Mouse (Mus musculus) right cerebral cortex, adult 18-20 months (tissue): ENCODE data around the gene Fth1.
"Not testable (repeated sequence)": the region's sequence is repeated elsewhere in the genome, so short reads cannot be mapped to it uniquely, and the experiment has no call there.

ENCODE experiments used
- DNase-seq: peaks from one replicate; pipeline ENCODE4 v3.0.0; 2022; ENCODE audit warnings: mixed read lengths

Gene Fth1

DNA sequence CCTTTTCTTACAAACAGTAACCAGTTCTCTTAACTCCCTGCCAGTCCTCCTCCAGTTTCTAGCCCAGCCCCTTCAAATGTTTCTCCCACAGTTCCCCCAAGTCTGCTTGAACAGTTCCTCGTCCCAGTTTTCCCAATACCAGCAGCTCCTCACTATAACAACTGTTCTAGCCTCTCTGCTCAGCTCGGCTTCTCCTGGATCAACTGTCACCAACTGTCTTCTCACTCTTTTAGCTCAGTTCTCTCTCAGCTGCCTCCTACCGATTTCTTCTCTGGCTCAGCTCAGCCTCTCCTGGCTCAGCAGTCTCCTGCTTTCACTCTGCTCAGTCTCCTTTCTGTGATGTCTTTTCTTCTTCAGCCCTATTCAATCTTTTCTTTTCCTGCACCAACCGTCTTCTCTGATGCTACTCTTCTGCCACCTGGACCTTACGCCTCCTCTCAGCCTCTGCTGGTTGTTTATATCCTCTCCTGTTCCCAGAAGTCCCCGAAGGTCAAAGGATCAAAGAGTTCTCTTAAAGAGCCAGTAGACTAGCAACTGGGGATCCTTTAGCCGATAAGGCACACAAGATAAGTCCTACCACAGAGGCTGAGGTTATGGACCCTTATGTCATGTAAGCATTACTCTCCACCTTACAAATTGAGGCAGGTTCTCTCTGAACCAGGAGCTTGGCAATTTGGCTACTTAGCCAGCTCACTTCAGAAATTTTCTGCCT lies 16.0 kb upstream of the Fth1 start:
- DNase-seq: peak; percentile 57

DNA sequence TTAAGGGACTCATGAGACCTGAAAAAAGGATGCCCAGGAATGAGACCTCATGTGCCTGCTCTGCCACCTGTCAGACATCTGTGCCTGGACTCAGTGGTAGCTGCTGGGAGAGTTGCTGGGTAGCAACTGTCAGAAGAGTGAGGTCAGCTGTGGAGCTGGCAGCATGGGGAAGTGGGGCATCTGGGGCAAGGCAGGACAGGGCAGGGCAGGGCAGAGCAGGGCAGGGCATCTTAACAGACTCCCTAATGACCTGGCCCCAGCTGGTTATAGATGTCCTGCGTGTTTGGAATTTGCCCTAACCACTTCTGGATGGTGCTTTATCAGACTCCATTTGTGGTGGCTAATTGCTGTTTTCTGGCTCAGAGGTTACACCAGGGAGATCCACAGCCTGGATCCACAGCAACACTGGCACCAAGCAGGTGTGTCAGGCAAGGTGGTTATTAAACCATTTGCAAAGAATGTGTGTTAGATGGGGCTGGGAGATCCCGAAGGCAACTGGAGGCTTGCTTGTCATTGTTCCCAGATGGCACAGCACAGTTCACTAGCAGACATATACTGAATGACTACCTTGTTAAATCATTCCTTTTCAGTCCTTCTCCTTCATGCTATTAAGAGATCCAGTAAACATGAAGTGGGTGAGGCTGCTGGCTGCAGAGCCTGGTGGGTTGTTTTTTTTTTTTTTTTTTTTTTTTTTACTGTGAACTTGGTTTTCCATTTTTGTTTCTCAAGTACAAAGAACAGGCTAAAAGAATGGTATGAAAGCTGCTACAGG lies 14.1 kb upstream of the Fth1 start:
- no peak for DNase-seq

DNA sequence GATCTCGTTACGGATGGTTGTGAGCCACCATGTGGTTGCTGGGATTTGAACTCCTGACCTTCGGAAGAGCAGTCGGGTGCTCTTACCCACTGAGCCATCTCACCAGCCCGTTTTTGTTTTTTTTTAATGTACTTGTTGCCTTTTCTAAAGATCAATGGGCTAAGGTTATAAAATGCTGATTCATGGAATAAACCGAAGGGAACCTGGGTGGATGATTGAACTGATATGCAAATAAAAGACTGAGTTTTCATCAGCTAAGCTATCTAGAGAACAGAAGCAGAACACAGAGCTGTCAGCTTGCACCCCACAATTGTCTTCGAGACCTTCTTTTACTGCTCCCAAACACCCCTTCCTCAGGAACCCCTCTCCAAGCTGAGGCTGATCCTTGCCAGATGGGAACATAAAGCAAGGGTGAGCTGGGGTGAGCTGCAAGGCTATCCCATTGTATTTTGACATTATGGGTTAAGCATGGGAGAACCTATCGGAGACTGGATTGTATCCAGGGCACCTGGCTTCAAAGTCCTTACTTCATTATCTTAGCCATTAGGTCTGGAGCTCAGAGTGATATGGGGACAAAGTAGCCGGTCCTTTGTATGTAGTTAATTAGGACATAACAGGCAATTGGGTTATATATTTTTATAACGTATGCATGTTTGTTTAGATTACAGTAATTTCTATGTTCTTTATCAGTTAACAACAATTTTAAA lies 12.2 kb upstream of the Fth1 start:
- no peak for DNase-seq

DNA sequence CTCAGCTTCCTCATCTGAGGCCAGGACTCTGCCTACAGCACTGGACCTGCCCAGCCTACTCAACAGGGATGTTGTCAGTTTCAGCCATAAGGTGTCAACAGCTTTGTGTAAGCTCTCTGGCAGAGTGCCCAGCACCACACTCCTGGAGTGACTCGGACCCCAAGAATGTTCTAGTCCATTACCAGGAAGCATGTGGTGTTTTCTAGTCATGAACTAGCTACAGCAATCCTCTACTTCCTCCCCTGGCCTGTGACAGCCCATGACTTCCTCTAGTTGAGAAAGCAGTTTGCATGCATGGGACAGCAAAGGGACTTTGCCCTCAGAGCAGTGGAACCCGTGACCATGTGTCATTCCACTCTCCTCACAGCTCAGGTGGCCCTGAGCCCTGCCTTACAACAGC lies 5.5 kb upstream of the Fth1 start:
- DNase-seq: not testable (repeated sequence)

DNA sequence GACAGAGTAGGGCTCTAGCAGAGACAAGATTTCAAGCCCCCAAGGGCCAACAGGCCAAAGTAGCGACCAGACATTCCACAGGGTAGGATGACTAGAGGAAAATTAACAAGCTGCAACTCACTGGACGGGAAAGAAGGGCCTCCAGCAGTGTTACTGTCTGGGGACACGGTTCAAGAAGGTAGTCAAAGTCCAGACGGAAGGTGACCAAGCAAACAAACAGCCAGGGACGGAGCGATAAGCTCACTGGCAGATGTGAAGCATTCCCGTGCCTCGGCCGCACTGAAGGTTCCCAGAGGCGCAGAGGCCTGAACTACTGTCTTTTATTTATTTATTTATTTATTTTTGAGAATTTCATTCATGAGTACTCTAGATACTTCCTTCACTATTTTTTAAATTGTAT lies 3.3 kb upstream of the Fth1 start:
- no peak for DNase-seq

DNA sequence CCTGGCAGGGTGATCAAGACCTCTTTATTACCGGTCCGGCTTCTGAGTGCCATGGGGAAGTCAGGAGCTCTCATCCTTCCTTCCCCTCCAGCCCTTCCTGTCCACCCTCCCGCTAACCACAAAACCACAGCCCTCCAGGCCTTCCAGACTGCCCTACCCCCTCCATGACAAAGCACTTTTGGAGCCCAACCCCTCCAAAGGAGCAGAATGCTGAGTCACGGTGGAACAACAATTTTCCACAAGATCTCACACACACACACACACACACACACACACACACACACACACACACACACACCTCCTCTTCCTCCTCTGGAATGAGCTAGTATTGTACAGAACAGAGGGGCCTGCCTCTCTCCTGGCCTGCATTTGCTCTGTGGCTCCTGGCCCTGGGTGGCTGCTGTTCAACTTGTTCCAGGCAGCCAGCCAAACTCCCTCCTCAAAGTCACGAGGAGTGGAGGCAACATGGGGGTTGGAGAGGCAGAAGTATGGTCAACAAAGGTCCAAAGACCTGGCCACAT lies 1.9 kb upstream of the Fth1 start:
- DNase-seq: peak; percentile 79

DNA sequence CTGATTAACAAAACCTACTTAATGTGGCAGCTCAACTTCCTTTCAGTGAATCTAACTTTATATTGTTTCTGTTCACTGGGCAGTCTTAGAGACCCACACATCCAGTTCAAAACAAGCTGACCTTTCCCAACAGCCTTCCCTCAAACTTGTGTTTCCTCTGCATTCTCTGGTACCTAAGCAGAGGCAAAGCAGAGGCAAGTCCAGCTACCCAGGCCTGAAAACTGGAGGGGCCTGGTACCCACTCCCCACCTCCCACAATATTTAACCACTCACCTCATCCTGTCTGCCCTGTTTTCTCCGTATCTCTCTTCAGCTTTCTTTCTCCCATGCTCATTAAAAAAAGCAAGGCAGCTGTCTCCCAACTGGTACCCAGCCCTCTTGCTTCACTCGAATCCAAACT lies 1.2 kb upstream of the Fth1 start:
- DNase-seq: no peak

DNA sequence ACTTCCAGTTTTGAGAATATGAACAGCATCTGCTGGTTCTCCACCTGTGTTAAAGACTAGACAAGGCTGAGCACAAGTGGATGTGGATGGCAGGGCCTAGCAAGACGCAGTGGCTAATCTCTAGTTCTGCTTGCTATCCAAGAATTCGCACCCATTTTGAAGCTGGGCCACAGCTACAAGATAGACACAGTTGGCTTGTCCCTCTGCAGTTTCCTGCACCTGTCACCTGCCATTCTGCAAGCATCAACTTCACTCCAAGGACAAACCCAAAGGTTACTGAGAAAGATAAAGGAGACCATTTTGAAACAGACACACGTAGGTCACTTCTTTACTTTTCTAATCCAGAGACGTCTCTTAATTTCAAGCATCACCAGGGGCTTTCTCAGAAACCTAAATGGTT lies 1.2 kb downstream of the Fth1 start:
- DNase-seq: no peak

DNA sequence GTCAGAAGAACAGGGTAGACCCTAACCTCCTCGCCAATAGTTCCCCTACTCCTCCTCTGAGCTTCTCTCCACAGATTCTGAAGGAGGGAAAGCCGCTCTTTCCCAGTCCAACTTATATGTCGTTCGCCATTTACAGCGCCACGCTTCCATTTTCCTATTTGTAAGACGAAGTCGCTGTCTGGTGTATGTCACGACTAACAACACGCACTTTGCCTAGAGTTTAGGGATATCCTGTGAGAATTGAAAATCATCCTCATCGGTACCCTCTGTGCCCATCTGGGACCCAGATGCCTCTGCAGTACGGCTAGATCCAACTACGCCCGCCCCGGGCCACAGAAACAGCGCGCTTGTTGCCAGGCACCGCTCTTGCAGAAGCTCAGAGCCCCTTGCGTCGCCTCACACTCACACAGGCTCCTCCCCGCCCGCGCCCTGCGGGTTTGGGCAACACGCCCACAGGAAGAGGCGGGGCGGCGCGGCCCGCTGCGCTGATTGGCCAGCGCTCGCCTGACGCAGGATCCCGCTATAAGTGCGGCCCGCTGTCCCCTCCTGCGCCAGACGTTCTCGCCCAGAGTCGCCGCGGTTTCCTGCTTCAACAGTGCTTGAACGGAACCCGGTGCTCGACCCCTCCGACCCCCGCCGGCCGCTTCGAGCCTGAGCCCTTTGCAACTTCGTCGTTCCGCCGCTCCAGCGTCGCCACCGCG lies 1.9 kb downstream of the Fth1 start:
- peak; percentile 97 for DNase-seq

DNA sequence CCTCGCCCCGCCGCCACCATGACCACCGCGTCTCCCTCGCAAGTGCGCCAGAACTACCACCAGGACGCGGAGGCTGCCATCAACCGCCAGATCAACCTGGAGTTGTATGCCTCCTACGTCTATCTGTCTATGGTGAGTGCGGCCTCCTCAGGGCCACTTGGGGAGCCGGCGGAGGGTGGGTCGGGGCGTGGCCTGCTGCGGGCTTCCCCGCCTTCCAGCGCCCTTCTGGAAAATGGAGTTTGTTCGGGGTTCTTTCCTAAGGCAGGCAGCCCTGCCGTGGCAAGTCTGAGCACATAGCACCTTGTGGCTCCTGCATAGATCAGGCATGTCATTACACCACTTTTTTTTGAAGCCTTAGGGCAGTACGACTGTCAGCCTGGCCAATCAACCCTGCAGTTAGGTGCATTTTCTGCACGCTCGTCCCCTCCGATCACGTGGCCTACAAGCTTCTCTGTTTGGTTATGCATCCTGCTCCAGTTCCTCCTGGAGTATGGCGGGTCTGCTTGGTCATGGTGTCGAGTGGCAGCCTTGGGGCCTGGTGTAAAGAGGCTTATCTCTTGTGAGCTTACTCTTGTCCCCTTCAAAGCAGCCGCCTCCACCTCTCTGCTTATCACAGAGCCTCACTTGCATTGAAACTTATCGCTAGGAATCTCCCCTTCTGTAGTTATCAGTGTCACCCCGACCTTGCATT lies 2.6 kb downstream of the Fth1 start:
- DNase-seq: peak; percentile 69

DNA sequence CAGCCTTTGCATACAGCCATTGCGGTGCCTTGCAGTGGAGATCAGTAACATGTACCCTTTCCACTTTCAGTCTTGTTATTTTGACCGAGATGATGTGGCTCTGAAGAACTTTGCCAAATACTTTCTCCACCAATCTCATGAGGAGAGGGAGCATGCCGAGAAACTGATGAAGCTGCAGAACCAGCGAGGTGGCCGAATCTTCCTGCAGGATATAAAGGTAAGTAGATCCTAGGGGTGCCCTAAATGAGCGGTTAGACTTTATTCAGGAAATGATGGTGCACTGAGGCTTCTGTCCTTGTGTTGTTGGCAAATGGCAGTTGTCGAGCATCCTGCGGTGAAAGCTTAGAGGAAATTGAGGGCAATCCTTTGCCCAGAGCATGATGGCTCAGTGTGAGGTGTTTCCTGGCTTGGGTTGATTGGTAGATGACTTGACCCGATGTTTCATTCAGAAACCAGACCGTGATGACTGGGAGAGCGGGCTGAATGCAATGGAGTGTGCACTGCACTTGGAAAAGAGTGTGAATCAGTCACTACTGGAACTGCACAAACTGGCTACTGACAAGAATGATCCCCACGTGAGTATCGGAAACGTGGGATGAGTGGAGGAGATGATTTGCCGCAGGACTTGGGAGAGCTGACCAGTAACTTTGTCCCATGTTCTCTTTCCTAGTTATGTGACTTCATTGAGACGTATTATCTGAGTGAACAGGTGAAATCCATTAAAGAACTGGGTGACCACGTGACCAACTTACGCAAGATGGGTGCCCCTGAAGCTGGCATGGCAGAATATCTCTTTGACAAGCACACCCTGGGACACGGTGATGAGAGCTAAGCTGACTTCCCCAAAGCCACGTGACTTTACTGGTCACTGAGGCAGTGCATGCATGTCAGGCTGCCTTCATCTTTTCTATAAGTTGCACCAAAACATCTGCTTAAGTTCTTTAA lies 4.0 kb downstream of the Fth1 start:
- no peak for DNase-seq

DNA sequence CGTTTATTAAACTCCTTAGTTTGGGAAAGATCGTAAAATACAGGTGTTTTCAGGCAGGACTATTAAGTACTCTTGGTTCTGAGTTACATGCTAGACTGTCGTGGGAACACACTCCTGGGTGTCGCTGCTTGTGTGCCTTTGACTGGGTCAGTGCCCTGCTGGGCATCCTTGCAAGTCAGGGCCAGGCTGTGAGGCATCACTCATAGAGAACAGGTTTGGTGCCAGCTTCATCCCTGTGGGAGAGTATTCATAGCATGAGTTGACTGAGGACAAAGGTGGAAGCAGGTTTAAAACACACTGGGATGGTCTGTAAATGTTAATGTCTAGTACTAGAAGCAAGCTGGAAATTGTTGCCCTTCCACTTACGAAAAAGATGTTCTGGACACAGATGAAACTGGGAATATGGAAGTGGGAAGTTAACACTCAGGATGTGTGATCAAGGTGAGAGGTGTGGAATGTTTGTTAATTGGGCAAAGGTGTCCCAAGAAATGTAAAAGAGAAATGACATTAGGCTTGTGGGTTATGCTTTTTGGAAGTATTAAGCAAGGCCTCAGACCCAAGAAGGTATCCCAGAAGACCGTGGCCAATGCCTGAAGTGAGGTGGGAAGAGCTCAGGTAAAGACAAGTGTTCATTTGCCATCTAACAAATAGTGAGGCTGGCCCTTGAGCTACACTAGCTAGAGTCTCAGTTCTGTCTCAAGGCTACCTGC lies 4.9 kb downstream of the Fth1 start:
- no peak for DNase-seq

DNA sequence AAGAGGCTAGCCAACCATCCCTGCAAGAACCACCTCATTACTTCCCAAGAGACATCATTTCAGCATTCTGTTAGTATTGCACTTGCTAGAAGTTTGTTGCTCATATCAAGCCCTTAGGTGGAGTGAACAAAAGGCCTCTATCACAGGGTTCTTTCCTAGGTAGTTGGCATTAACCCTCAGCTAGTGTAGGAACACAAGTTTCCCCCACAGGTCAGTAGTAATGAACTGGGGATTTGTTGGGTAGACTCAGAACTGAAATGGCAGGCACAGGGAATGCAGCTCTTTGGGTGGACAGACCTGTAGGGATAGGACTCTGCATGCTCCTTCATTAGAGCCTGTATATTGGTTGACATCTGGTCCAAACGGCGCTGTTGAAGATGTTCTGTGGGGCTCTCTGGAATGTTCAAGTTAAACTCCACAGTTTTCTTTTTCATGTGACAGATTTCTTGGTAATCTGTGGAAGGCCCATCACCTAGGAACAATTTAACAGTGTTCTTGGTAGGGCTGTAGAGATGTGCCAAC lies 5.6 kb downstream of the Fth1 start:
- DNase-seq: no peak

DNA sequence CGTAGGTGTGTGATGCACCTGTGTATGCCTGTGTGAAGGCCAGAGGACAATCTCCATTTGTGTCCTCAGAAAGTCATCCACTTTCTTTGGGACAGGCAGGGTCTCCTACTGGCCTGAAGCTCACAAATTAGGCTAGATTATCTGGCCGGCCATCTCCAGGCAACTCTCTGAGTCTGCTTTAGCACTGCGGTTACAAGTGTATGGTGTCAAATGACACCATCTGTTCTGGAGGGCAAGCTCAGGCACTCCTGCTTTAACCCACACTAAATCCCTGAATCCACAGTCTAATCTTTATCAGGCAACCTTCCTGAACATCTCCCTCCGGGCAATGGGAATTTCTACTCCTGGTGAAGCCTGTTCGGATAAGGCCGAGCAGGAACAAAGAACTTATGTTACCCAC lies 6.8 kb downstream of the Fth1 start:
- no peak for DNase-seq

DNA sequence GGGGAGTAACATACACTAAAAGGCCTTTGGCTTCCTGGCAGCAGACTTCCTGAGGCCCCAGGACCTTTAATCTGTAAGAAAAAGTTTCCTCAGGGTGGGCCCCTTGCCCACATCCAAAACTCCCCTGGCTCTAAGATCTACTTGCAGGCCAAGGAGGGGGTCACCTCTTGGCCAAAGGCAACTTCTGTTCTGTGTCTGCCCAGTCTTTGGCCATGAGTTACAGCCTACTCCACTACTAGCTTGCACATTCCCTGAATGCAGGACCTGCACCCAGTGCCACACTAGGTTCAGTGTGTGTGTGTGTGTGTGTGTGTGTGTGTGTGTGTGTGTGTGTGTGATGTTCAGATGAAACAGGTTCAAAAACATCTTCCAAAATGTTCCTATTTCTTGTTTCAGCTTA lies 7.2 kb downstream of the Fth1 start:
- DNase-seq: no peak

DNA sequence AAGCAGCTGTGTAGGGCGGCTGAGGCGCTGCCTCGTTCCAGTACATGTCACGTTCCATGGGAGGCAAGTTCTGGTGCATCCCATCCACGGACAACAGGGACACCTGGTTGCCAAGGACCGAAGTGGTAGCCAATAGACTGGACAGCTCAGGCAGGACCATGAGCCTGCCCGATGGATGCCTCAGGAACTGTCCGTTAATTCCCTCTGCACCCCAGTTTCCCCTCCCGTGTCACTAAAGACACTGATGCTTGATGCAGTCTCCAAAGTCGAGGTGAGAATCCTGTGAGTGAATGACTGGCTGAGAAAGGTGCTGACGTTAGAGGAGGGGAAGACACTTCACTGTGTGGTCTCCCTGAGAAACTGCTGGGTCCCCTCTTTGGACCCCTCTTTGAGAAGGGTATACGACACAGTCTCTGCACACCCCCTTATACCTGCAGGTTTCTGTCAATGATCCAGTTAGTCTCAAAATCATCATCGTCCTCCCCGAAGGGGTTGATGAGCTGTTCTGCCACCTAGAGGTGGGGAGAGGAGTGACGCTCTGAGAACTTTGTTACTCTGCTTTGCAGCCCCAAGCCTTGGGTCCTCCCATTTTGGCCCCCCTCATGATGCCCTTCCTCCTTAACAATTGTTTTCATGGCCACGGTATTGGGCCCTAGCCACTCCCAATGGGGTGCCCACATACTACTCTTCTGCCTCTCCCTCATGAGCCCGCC lies 8.9 kb downstream of the Fth1 start:
- DNase-seq: no peak

DNA sequence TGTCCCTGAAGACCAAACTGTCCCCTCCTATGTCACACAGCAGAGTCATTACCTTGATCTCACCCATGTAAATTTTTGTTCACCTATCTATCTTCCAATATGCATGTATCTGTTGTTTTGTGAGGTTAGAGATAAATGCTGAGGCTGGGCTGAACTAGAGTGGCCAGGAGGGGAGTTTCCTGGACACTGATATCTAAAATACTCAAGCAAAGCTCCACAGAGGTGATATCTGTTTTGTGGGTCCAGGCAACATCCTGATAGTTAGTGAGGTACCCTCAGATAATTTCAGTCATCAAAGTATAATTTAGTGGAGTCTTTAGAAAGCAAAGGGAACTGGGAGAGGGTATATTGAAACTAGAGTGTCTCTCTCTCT lies 9.5 kb downstream of the Fth1 start:
- no peak for DNase-seq

DNA sequence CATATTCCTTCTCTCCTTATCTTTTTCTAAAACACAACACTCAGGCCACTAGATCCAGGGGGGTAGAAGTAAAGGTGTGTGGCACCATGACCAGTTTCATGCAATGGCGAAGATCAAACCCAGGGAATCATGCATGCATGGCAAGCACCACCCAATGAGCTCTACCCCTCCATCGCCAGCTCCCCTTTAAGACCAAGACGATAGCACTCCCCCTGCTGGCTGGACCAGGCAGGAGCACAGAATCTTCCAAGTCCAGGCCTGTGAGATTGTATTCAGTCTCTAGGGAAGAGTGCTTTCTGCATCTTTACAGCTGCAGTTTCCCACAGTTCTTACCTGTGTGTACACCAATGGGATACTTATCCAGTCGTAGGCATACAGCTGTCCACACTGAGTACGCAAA lies 10.9 kb downstream of the Fth1 start:
- DNase-seq: peak; percentile 83
